Mouse (Mus musculus) lung, postnatal 0 days (tissue): ENCODE measurements around the gene G3bp2.

ENCODE experiments used
- CTCF ChIP-seq: IDR thresholded peaks from 2 replicates; pipeline ENCODE4 v1.5.1; 2016; ENCODE audit warnings: antibody characterized with exemption, mild to moderate bottlenecking
- EP300 ChIP-seq: IDR thresholded peaks from 2 replicates; pipeline ENCODE4 v1.6.1; 2016; ENCODE audit warnings: antibody characterized with exemption, mild to moderate bottlenecking, control low read depth

DNA sequence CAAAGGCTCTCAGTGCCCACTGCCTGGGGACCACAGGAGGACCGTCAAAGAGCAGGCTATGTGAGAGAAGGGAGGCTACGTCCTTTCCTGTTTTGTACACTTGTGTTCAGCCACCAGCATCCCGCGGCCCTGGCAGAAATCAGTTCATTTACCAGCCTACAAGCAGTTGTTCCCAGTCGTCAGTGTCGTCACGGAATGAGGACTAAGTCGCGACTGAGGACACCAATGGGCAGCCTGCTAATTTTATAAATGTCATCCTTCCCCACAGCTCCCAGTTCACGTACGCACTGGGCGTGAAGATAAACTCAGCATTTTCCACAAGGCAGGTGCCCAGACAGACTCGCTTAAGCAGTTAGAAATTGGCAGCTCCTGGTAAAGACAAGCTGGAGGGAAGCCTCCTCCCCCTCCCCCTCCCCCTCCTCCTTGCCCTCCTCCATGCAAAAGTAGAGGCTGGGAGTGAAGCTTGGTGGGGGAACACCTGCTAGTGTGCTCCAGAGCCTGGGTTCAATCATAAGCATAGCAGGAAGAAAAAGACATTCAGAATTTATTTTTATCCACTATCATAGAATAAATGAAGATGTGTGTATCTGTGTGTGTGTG is 20.4 kb upstream of the G3bp2 start:
- TF ChIP-seq CTCF (no peak), EP300 (no peak)
